Mouse (Mus musculus) hindbrain, postnatal 0 days (tissue): ENCODE measurements around the gene Olfr698. TPM values are rescaled to one million over a fixed set of nuclear protein-coding genes. Genes with fewer than 3 reads are reported as not detected.
"Not testable (repeated sequence)": the region's sequence is repeated elsewhere in the genome, so short reads cannot be mapped to it uniquely, and the experiment has no call there.

Experiments
- ATAC-seq: fragments of 200-750 bp; cut with Nextera tagmentation; 2 replicates; pipeline ENCODE4 v1.8.0; 2017; ENCODE audit warnings: mild to moderate bottlenecking, moderate TSS enrichment, moderate library complexity
- DNase-seq: peaks from one replicate; pipeline ENCODE4 v3.0.0-alpha.2; 2015; ENCODE audit warnings: low spot score
- H3K27ac ChIP-seq: fragments of 300-500 bp; sonication (generic); 2 replicates; pipeline ENCODE4 v1.5.1; 2014; ENCODE audit warnings: mild to moderate bottlenecking
- H3K27me3 ChIP-seq: fragments of 300-500 bp; sonication (generic); 2 replicates; pipeline ENCODE4 v1.6.1; 2014; ENCODE audit warnings: low read length, mixed read lengths; ENCODE audit not compliant: insufficient read depth
- H3K36me3 ChIP-seq: fragments of 300-500 bp; sonication (generic); 2 replicates; pipeline ENCODE4 v1.6.1; 2014; ENCODE audit warnings: low read length, mixed read lengths; ENCODE audit not compliant: insufficient read depth
- H3K4me1 ChIP-seq: fragments of 300-500 bp; sonication (generic); 2 replicates; pipeline ENCODE4 v1.6.1; 2014; ENCODE audit warnings: antibody characterized with exemption, low read length, mixed read lengths; ENCODE audit not compliant: insufficient read depth
- H3K4me2 ChIP-seq: fragments of 300-500 bp; sonication (generic); 2 replicates; pipeline ENCODE4 v1.6.1; 2014; ENCODE audit warnings: low read depth, mild to moderate bottlenecking, low read length, moderate library complexity, mixed read lengths
- H3K4me3 ChIP-seq: fragments of 300-500 bp; sonication (generic); 2 replicates; pipeline ENCODE4 v1.5.1; 2014; ENCODE audit warnings: low read length
- H3K9ac ChIP-seq: fragments of 300-500 bp; sonication (generic); replicated peaks from 2 replicates; pipeline ENCODE4 v1.6.1; 2014; ENCODE audit warnings: mild to moderate bottlenecking, low read length, moderate library complexity, mixed read lengths
- H3K9me3 ChIP-seq: fragments of 300-500 bp; sonication (generic); 2 replicates; pipeline ENCODE4 v1.6.1; 2016; ENCODE audit warnings: low read length, mixed read lengths
- CTCF ChIP-seq: IDR thresholded peaks from 2 replicates; pipeline ENCODE4 v1.5.1; 2016; ENCODE audit warnings: antibody characterized with exemption, control low read depth, low read depth
- WGBS: fragments of 180-500 bp; shearing (Covaris S2); extraction: QIAGEN DNeasy Blood & Tissue Kit; methylation state at CpG from one replicate; pipeline ENCODE4 v1.1.7; 2014; 5-methylcytosine and 5-hydroxymethylcytosine counted together
- polyA plus RNA-seq: library from polyadenylated mRNA; unstranded; fragments of >200 nt; fragmentation: Nextera tagmentation; extraction: Ambion mirVana; gene quantifications from 2 replicates; pipeline ENCODE4 v1.2.1, GENCODE M21; 2015
- total RNA-seq: library from RNA; depleted of rRNA; stranded (reverse); fragments of >200 nt; gene quantifications from 2 replicates; pipeline ENCODE4 v1.2.3, GENCODE M21; 2014; rRNA removed

Olfr698 gene
- total and polyA plus RNA-seq, 2 experiments from 2014 or later = not detected

DNA sequence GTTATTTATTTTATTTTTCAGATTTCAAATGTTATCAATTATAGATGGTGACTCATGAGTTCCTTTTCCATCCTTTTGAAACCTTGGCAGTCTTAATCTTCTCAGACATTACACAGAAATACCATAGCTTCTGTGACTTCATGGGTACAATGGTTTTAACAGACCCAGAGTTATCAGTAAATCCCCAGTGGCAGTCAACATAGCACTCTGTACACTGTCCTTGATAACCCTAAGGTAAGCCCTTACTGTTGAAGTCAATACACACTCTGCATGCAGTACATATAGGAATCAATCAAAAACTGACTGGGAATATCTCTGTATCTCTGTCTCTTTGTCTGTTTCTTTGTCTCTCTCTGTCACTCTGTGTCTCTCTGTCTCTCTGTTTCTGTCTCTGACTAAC, 18.2 kb downstream of the Olfr698 start:
- ATAC-seq (no peak), DNase-seq (no peak)
- Histone ChIP-seq H3K27me3 (no peaks in the 10 kb centered on the region), H3K4me1 (no peaks in the 10 kb centered on the region), H3K36me3 (no peaks in the 10 kb centered on the region), H3K4me3 (no peak overlapping the region), H3K27ac (no peak overlapping the region), H3K9me3 (no peaks in the 10 kb centered on the region), H3K9ac (no peak overlapping the region), H3K4me2 (no peak overlapping the region)
- TF ChIP-seq CTCF = no peak

DNA sequence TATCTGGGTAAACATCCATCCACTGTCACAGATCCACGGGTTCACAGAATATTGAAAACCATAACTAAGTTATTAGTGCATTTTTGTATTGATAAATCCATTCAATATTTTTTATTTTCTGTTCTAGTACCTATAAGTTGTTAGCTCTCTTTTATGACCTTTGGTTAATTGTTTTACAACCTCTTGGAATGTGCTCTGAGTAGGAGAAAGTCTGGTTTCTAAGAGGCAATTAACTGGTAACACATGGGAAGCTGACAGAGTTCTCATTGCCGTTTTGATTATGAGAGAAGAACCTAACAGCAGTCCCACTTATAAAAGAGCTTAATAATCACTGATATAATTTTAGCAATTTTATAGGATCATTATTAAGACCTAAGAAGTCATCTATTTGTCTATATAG, 21.5 kb downstream of the Olfr698 start:
- no peak for DNase-seq

DNA sequence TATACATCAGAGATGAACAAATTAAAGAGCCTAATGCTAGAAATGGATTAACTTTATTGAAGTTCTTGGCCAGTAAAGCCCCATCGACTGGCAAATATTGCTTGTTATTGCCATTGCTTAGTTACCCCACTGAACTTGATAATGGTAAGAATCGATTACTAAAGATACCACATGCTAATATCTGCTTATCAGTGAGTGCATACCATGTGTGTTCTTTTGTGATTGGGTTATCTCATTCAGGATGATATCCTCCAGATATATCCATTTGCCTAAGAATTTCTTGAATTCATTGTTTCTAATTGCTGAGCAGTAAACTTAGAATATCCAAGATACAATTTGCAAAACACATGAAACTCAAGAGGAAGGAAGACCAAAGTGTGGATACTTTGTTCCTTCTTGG, 29.5 kb downstream of the Olfr698 start:
- 83% methylated on average over 2 of the region's 2 CpGs for WGBS
- H3K4me2 ChIP-seq, H3K9me3 ChIP-seq, H3K4me3 ChIP-seq, ATAC-seq, H3K4me1 ChIP-seq, H3K27me3 ChIP-seq, H3K27ac ChIP-seq, H3K36me3 ChIP-seq, H3K9ac ChIP-seq, DNase-seq: not testable (repeated sequence)

More for the DNA sequence above, 21.5 kb downstream of the Olfr698 start:
- Histone ChIP-seq H3K4me1 (no peaks in the 10 kb centered on the region), H3K36me3 (no peaks in the 10 kb centered on the region), H3K27me3 (no peaks in the 10 kb centered on the region), H3K4me3 (no peak overlapping the region), H3K9me3 (no peaks in the 10 kb centered on the region), H3K9ac (no peak overlapping the region), H3K4me2 (no peak overlapping the region), H3K27ac (no peak overlapping the region)
- 67% methylated on average over 2 of the region's 2 CpGs for WGBS
- no peak for ATAC-seq
- no peak for TF ChIP-seq CTCF

DNA sequence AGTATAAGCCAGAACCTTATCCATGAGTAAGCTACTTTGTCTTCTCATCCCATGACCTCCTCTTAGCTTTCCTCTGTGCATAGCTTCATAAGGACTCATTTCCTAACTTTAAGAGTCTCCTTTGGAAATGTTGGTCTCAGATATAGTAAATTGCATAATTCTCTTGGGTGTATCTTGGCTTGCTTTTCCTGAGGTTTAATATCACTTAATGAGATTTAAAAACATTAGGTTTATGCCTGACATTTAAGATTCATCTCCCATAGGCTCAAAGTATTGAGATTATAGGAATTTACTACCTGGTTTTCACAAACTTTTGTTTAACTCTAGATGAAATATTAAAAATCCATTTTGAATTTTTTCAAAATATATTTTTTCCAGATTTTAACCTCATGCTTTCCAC, 38.9 kb downstream of the Olfr698 start, which contains the start of gene Olfr695:
Olfr695 (minus strand) TSS at position 101 of the 400 bp plus-strand sequence.
- H3K4me3 ChIP-seq = no peak within 1 kb of the TSS
- H3K27ac ChIP-seq = no peak within 1 kb of the TSS
- H3K9me3 ChIP-seq = no peaks in the 10 kb centered on the region
- DNase-seq (no peak), ATAC-seq (no peak)
- no peak within 1 kb of the TSS for H3K4me2 ChIP-seq
- no peaks in the 10 kb centered on the region for H3K27me3 ChIP-seq
- H3K36me3 ChIP-seq = no peaks in the 10 kb centered on the region
- no peak for TF ChIP-seq CTCF
- no peaks in the 10 kb centered on the region for H3K4me1 ChIP-seq
- H3K9ac ChIP-seq = no peak within 1 kb of the TSS

DNA sequence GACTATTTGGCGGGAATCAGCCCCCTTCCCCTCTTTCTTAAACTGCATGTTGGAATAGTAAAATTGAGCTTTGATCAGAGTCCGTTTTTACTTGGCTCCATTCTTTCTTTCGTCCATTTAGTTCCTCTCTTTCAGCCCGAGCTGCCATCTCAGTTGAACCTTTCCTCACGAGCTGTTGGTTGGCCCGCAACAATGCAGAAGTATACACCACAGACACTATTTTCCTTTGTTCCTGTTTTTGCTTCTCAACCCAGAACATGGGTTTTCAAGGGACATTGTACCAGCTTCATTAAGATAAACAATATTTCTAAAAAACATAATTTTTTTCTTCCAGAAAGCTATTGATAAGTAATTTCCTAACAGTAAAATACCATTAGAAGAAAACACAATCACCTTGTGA, 43.7 kb downstream of the Olfr698 start:
- TF ChIP-seq CTCF = no peak
- Histone ChIP-seq H3K36me3 (no peaks in the 10 kb centered on the region), H3K27ac (no peak overlapping the region), H3K9me3 (no peaks in the 10 kb centered on the region), H3K4me2 (no peak overlapping the region), H3K4me3 (no peak overlapping the region), H3K9ac (no peak overlapping the region), H3K27me3 (no peaks in the 10 kb centered on the region), H3K4me1 (no peaks in the 10 kb centered on the region)
- 89% methylated on average over 6 of the region's 6 CpGs for WGBS
- ATAC-seq (no peak), DNase-seq (no peak)

DNA sequence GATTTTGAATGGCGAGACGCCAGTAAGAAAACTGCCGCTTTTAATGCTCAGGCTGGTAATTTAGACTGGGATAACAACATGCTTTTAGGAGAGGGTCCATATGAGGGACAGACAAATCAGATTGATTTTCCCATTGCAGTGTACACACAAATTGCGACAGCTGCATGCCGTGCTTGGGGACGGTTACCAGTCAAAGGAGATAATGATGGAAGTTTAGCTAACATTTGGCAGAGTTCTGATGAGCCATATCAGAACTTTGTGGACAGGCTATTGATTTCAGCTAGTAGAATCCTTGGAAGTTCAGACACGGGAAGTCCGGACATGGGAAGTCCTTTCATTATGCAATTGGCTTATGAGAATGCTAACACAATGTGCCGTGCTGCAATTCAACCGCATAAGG, 47.5 kb downstream of the Olfr698 start:
- H3K36me3 ChIP-seq, H3K27me3 ChIP-seq, H3K4me1 ChIP-seq, ATAC-seq, H3K27ac ChIP-seq, H3K9ac ChIP-seq, H3K4me3 ChIP-seq, H3K9me3 ChIP-seq, DNase-seq, H3K4me2 ChIP-seq: not testable (repeated sequence)
- WGBS = 86% methylated on average over 10 of the region's 10 CpGs

Other genes with a start within 250 kb of the Olfr698 start
- gene Olfr693, start 74.8 kb downstream of the Olfr698 start, total RNA-seq = 0.26 TPM in 1 of 2 replicates, not detected in the other
- gene Olfr693, start 74.8 kb downstream of the Olfr698 start, polyA plus RNA-seq = not detected in 2 replicates
- not detected in 2 replicates for gene Olfr694, start 63.6 kb downstream of the Olfr698 start, total RNA-seq
- gene Olfr694, start 63.6 kb downstream of the Olfr698 start, polyA plus RNA-seq = not detected in 2 replicates
- gene Olfr695, start 39.0 kb downstream of the Olfr698 start, total RNA-seq = not detected in 2 replicates
- gene Olfr695, start 39.0 kb downstream of the Olfr698 start, polyA plus RNA-seq = not detected in 2 replicates
- not detected in 2 replicates for gene Olfr697, start 13.0 kb downstream of the Olfr698 start, total RNA-seq
- not detected in 2 replicates for gene Olfr697, start 13.0 kb downstream of the Olfr698 start, polyA plus RNA-seq
- not detected in 2 replicates for gene Olfr699, start 37.8 kb upstream of the Olfr698 start, total RNA-seq
- not detected in 2 replicates for gene Olfr699, start 37.8 kb upstream of the Olfr698 start, polyA plus RNA-seq
- not detected in 2 replicates for gene Olfr700, start 53.4 kb upstream of the Olfr698 start, total RNA-seq
- gene Olfr700, start 53.4 kb upstream of the Olfr698 start, polyA plus RNA-seq = not detected in 2 replicates
- gene Olfr701, start 58.7 kb upstream of the Olfr698 start, total RNA-seq = not detected in 2 replicates
- gene Olfr701, start 58.7 kb upstream of the Olfr698 start, polyA plus RNA-seq = not detected in 2 replicates
- not detected in 2 replicates for gene Olfr702, start 78.5 kb upstream of the Olfr698 start, total RNA-seq
- not detected in 2 replicates for gene Olfr702, start 78.5 kb upstream of the Olfr698 start, polyA plus RNA-seq
- gene Olfr703, start 88.0 kb upstream of the Olfr698 start, total RNA-seq = not detected in 2 replicates
- gene Olfr703, start 88.0 kb upstream of the Olfr698 start, polyA plus RNA-seq = not detected in 2 replicates
- gene Olfr704, start 107.8 kb upstream of the Olfr698 start, total RNA-seq = not detected in 2 replicates
- gene Olfr704, start 107.8 kb upstream of the Olfr698 start, polyA plus RNA-seq = not detected in 2 replicates
- gene Olfr705, start 121.5 kb upstream of the Olfr698 start, total RNA-seq = not detected in 2 replicates
- not detected in 2 replicates for gene Olfr705, start 121.5 kb upstream of the Olfr698 start, polyA plus RNA-seq
- gene Olfr706, start 132.8 kb upstream of the Olfr698 start, total RNA-seq = not detected in 2 replicates
- not detected in 2 replicates for gene Olfr706, start 132.8 kb upstream of the Olfr698 start, polyA plus RNA-seq
- not detected in 2 replicates for gene Olfr707, start 145.8 kb upstream of the Olfr698 start, total RNA-seq
- gene Olfr707, start 145.8 kb upstream of the Olfr698 start, polyA plus RNA-seq = not detected in 2 replicates
- gene Olfr1532-ps1, start 152.6 kb upstream of the Olfr698 start, total RNA-seq = not detected in 2 replicates
- gene Olfr1532-ps1, start 152.6 kb upstream of the Olfr698 start, polyA plus RNA-seq = not detected in 2 replicates
- gene Olfr709-ps1, start 176.8 kb upstream of the Olfr698 start, total RNA-seq = not detected in 2 replicates
- not detected in 2 replicates for gene Olfr709-ps1, start 176.8 kb upstream of the Olfr698 start, polyA plus RNA-seq
- gene Olfr710, start 192.9 kb upstream of the Olfr698 start, total RNA-seq = not detected in 2 replicates
- not detected in 2 replicates for gene Olfr710, start 192.9 kb upstream of the Olfr698 start, polyA plus RNA-seq
- gene Olfr6, start 208.5 kb upstream of the Olfr698 start, total RNA-seq = not detected in 2 replicates
- gene Olfr6, start 208.5 kb upstream of the Olfr698 start, polyA plus RNA-seq = not detected in 2 replicates
- gene Olfr711, start 220.1 kb upstream of the Olfr698 start, total RNA-seq = not detected in 2 replicates
- gene Olfr711, start 220.1 kb upstream of the Olfr698 start, polyA plus RNA-seq = not detected in 2 replicates